Mouse (Mus musculus): ENCODE measurements around the gene Eid3. TPM values are rescaled to one million over a fixed set of nuclear protein-coding genes. Genes with fewer than 3 reads are reported as not detected.

The Eid3 gene
- polyA plus RNA-seq, 2 experiments: 0.43 to 0.72 TPM

DNA sequence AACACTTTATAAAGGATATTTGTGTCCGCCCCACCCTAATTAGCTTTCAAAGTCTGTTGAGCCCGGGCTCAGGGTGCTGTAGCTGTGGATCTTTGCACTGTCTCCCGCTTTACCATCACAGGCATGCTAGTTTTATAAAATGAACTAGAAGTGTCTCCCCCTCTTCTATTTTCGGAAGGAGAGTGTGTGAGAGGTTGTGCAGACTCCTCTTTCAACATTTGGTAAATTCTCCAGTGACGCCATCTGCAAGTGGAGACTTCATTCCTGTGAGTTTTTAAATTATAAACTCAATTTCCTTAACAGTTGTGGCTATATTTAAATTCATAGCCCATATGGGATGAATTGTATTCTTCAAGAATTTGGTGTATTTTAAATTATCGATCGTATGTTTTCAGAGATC lies 42.1 kb downstream of the Eid3 start:
- TF ChIP-seq POLR2A (IDR thresholded peaks at IDR 0.05; ENCODE audit: borderline replicate concordance, extremely low read depth, insufficient read depth, insufficient read length): no peak
- WGBS: 60% methylated on average over 7 of the region's 7 CpGs
- H3K27ac ChIP-seq (replicated peaks; ENCODE audit: low read depth, low read length): no peak overlapping the region
- DNase-seq (ENCODE audit: low spot score): no peak
- H3K4me3 ChIP-seq (replicated peaks; ENCODE audit: low read length): no peak overlapping the region
- no peaks in the 10 kb centered on the region for H3K9me3 ChIP-seq (ENCODE audit: control insufficient read depth, low read length)
- H3K4me1 ChIP-seq (ENCODE audit: control insufficient read depth, insufficient read depth, low read length): peaks cover 6% of the 10 kb centered on the region
- no peaks in the 10 kb centered on the region for H3K36me3 ChIP-seq (ENCODE audit: control insufficient read depth, insufficient read depth, low read length)
- H3K4me2 ChIP-seq (replicated peaks; ENCODE audit: low read depth, low read length, severe bottlenecking): 0 out of 2 replicates have a peak overlapping the region, but pooled peaks have one; percentile 13
- no peak for ATAC-seq (ENCODE audit: low FRiP score, low read depth)
- no peaks in the 10 kb centered on the region for H3K27me3 ChIP-seq (ENCODE audit: control insufficient read depth, insufficient read depth, low read length)
- H3K9ac ChIP-seq (ENCODE audit: low read depth, low read length, severe bottlenecking): no peak overlapping the region

DNA sequence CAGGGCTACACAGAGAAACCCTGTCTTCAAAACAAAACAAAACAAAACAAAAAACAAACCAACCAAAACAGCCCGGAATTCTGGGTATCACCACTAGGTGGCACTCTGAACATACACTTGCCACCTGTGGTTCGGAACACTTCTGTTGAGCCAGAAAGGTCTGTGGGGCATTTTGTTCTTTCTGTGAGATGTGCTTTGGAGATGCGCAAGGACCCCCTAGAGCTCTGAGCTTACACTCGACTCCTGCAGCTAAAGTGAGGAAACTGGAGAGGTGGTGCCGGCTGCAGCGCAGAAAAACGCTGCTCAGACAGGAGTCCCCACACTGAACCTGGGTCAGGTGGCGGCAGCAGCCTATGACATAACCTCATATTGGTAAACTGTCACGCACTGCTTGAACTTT lies 43.0 kb downstream of the Eid3 start:
- ATAC-seq (ENCODE audit: low FRiP score, low read depth) (no peak), DNase-seq (ENCODE audit: low spot score) (peak; percentile 77)
- Histone ChIP-seq H3K9me3 (ENCODE audit: control insufficient read depth, low read length) (no peaks in the 10 kb centered on the region), H3K4me3 (replicated peaks; ENCODE audit: low read length) (no peak overlapping the region), H3K4me2 (replicated peaks; ENCODE audit: low read depth, low read length, severe bottlenecking) (0 out of 2 replicates have a peak overlapping the region, but pooled peaks have one; percentile 13), H3K4me1 (ENCODE audit: control insufficient read depth, insufficient read depth, low read length) (peaks cover 6% of the 10 kb centered on the region), H3K27ac (replicated peaks; ENCODE audit: low read depth, low read length) (no peak overlapping the region), H3K36me3 (ENCODE audit: control insufficient read depth, insufficient read depth, low read length) (no peaks in the 10 kb centered on the region), H3K9ac (ENCODE audit: low read depth, low read length, severe bottlenecking) (no peak overlapping the region), H3K27me3 (ENCODE audit: control insufficient read depth, insufficient read depth, low read length) (no peaks in the 10 kb centered on the region)
- no peak for TF ChIP-seq POLR2A (IDR thresholded peaks at IDR 0.05; ENCODE audit: borderline replicate concordance, extremely low read depth, insufficient read depth, insufficient read length)
- WGBS: 20% methylated on average over 9 of the region's 9 CpGs

DNA sequence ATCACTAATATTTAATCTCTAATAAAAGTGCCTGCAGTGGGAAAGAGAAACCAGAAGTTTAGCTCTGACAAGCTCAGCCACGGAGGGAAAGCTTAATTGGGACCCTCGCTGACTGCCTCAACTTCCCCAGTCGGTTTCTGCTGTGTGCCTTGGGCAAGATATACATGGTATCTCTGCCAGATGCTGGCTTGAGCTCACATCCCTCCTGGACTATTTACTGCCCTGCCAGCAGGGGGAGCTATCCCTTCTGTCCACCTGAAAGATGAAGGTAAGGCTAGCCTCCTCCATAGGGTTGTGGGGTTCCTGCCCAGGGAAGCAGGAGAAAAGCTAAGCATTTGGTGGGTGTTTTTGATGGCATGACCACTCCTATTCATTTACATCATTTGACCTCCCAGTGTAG lies 43.8 kb downstream of the Eid3 start:
- Histone ChIP-seq H3K4me1 (ENCODE audit: control insufficient read depth, insufficient read depth, low read length) (peaks cover 6% of the 10 kb centered on the region), H3K27me3 (ENCODE audit: control insufficient read depth, insufficient read depth, low read length) (no peaks in the 10 kb centered on the region), H3K4me2 (replicated peaks; ENCODE audit: low read depth, low read length, severe bottlenecking) (no peak overlapping the region), H3K27ac (replicated peaks; ENCODE audit: low read depth, low read length) (no peak overlapping the region), H3K9ac (ENCODE audit: low read depth, low read length, severe bottlenecking) (no peak overlapping the region), H3K36me3 (ENCODE audit: control insufficient read depth, insufficient read depth, low read length) (no peaks in the 10 kb centered on the region), H3K4me3 (replicated peaks; ENCODE audit: low read length) (no peak overlapping the region), H3K9me3 (ENCODE audit: control insufficient read depth, low read length) (no peaks in the 10 kb centered on the region)
- no peak for TF ChIP-seq POLR2A (IDR thresholded peaks at IDR 0.05; ENCODE audit: borderline replicate concordance, extremely low read depth, insufficient read depth, insufficient read length)
- DNase-seq (ENCODE audit: low spot score) (no peak), ATAC-seq (ENCODE audit: low FRiP score, low read depth) (no peak)
- WGBS: 79% methylated on average over 3 of the region's 3 CpGs

DNA sequence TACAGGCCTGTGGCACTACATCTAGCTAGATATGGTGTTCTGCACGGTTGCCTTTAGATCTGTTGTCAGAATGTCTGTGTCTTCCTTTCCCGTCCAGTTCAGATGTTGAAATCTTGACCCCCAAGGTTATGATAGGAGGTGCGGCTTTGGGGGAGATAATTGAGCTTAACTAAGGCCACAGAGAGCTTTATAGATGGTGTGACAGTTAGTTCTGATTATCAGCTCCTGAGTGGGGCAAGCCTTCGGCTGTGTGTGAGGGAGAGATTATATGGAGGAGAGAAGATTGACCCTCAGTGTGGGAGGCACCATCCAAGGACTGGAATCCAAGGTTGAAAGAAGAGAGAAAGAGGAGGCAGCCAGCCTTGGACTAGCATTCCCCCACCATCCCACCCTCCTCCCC lies 46.8 kb downstream of the Eid3 start:
- Histone ChIP-seq H3K4me2 (replicated peaks; ENCODE audit: low read depth, low read length, severe bottlenecking) (no peak overlapping the region), H3K27me3 (ENCODE audit: control insufficient read depth, insufficient read depth, low read length) (no peaks in the 10 kb centered on the region), H3K4me3 (replicated peaks; ENCODE audit: low read length) (no peak overlapping the region), H3K9ac (ENCODE audit: low read depth, low read length, severe bottlenecking) (no peak overlapping the region), H3K36me3 (ENCODE audit: control insufficient read depth, insufficient read depth, low read length) (no peaks in the 10 kb centered on the region), H3K27ac (replicated peaks; ENCODE audit: low read depth, low read length) (no peak overlapping the region), H3K9me3 (ENCODE audit: control insufficient read depth, low read length) (no peaks in the 10 kb centered on the region), H3K4me1 (ENCODE audit: control insufficient read depth, insufficient read depth, low read length) (peaks cover 6% of the 10 kb centered on the region)
- ATAC-seq (ENCODE audit: low FRiP score, low read depth): no peak
- DNase-seq (ENCODE audit: low spot score): no peak
- TF ChIP-seq POLR2A (IDR thresholded peaks at IDR 0.05; ENCODE audit: borderline replicate concordance, extremely low read depth, insufficient read depth, insufficient read length): no peak
- 77% methylated on average over 4 of the region's 4 CpGs for WGBS

DNA sequence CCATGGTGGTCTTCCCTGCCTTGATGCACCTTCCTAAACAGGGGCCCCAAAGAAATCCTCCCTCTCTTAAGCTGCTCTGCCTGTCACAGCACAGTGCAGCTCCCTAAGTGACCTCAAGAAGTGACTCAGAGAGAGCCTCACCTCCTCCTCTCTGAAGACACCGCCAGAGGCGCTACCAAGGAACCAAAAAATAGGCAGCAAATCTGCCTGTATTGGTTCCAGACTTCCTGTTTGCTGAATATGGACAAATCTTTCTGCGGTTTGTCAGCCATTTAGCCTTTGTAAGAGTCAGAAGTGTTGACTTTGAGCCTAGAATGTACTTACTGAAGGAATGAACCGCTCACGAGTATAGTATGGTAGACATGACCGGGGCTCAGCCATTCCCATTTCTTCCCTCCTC lies 47.3 kb downstream of the Eid3 start:
- DNase-seq (ENCODE audit: low spot score): no peak
- 89% methylated on average over 6 of the region's 6 CpGs for WGBS
- no peak overlapping the region for H3K4me3 ChIP-seq (replicated peaks; ENCODE audit: low read length)
- no peak for TF ChIP-seq POLR2A (IDR thresholded peaks at IDR 0.05; ENCODE audit: borderline replicate concordance, extremely low read depth, insufficient read depth, insufficient read length)
- no peak overlapping the region for H3K27ac ChIP-seq (replicated peaks; ENCODE audit: low read depth, low read length)
- H3K4me1 ChIP-seq (ENCODE audit: control insufficient read depth, insufficient read depth, low read length): peaks cover 5% of the 10 kb centered on the region
- no peak overlapping the region for H3K4me2 ChIP-seq (replicated peaks; ENCODE audit: low read depth, low read length, severe bottlenecking)
- H3K36me3 ChIP-seq (ENCODE audit: control insufficient read depth, insufficient read depth, low read length): no peaks in the 10 kb centered on the region
- no peaks in the 10 kb centered on the region for H3K27me3 ChIP-seq (ENCODE audit: control insufficient read depth, insufficient read depth, low read length)
- H3K9ac ChIP-seq (ENCODE audit: low read depth, low read length, severe bottlenecking): no peak overlapping the region
- H3K9me3 ChIP-seq (ENCODE audit: control insufficient read depth, low read length): no peaks in the 10 kb centered on the region
- ATAC-seq (ENCODE audit: low FRiP score, low read depth): no peak

Other genes starting within 250 kb of the Eid3 start
- 46.4 and 46.7 TPM in 2 replicates for gene 1190007I07Rik, start 243.4 kb upstream of the Eid3 start, polyA plus RNA-seq (2012; rRNA removed)
- gene 1190007I07Rik, start 243.4 kb upstream of the Eid3 start, polyA plus RNA-seq (2014; fragmentation: Nextera tagmentation; extraction: Ambion mirVana): 33.8 and 40.5 TPM in 2 replicates
- 67.4 and 77.3 TPM in 2 replicates for gene Tdg, start 236.8 kb upstream of the Eid3 start, polyA plus RNA-seq (2012; rRNA removed)
- gene Tdg, start 236.8 kb upstream of the Eid3 start, polyA plus RNA-seq (2014; fragmentation: Nextera tagmentation; extraction: Ambion mirVana): 116 and 138 TPM in 2 replicates
- gene Glt8d2, start 176.0 kb upstream of the Eid3 start, polyA plus RNA-seq (2012; rRNA removed): 25.5 and 27.8 TPM in 2 replicates
- gene Glt8d2, start 176.0 kb upstream of the Eid3 start, polyA plus RNA-seq (2014; fragmentation: Nextera tagmentation; extraction: Ambion mirVana): 23.1 and 23.4 TPM in 2 replicates
- gene Hcfc2, start 170.5 kb upstream of the Eid3 start, polyA plus RNA-seq (2012; rRNA removed): 36.1 and 38.8 TPM in 2 replicates
- gene Hcfc2, start 170.5 kb upstream of the Eid3 start, polyA plus RNA-seq (2014; fragmentation: Nextera tagmentation; extraction: Ambion mirVana): 44.6 and 48.2 TPM in 2 replicates
- 41.3 and 41.5 TPM in 2 replicates for gene Nfyb, start 102.5 kb upstream of the Eid3 start, polyA plus RNA-seq (2012; rRNA removed)
- gene Nfyb, start 102.5 kb upstream of the Eid3 start, polyA plus RNA-seq (2014; fragmentation: Nextera tagmentation; extraction: Ambion mirVana): 41.0 and 54.2 TPM in 2 replicates
- gene Txnrd1, start 32.7 kb upstream of the Eid3 start, polyA plus RNA-seq (2012; rRNA removed): 67.7 and 71.4 TPM in 2 replicates
- gene Txnrd1, start 32.7 kb upstream of the Eid3 start, polyA plus RNA-seq (2014; fragmentation: Nextera tagmentation; extraction: Ambion mirVana): 87.9 and 97.7 TPM in 2 replicates
- 27.6 and 38.4 TPM in 2 replicates for gene Chst11, start 118.9 kb downstream of the Eid3 start, polyA plus RNA-seq (2012; rRNA removed)
- gene Chst11, start 118.9 kb downstream of the Eid3 start, polyA plus RNA-seq (2014; fragmentation: Nextera tagmentation; extraction: Ambion mirVana): 5.2 and 5.9 TPM in 2 replicates

Measured in limb, embryonic 14.5 days (tissue).